Mouse (Mus musculus) stomach, embryonic 16.5 days (tissue): ENCODE measurements at regions not wholly inside any gene's neighbourhood (a gene's known extent, or its start where the extent isn't known, plus 50 kb on each side); places are given as distances from the start of the nearest gene placed in this dataset.

Experiments
- ATAC-seq: fragments of 200-750 bp; cut with Nextera tagmentation; 2 replicates; pipeline ENCODE4 v1.8.0; 2017; ENCODE audit warnings: moderate number of reproducible peaks, moderate TSS enrichment; ENCODE audit not compliant: insufficient read depth, low FRiP score
- H3K27ac ChIP-seq: fragments of 300-500 bp; sonication (generic); 2 replicates; pipeline ENCODE4 v1.5.1; 2014; ENCODE audit warnings: low read length
- H3K27me3 ChIP-seq: fragments of 300-500 bp; sonication (generic); 2 replicates; pipeline ENCODE4 v1.6.1; 2014; ENCODE audit warnings: low read length, control low read depth, mixed read lengths; ENCODE audit not compliant: control insufficient read depth, insufficient read depth
- H3K36me3 ChIP-seq: fragments of 300-500 bp; sonication (generic); 2 replicates; pipeline ENCODE4 v1.6.1; 2014; ENCODE audit warnings: low read length; ENCODE audit not compliant: control insufficient read depth, insufficient read depth
- H3K4me1 ChIP-seq: fragments of 300-500 bp; sonication (generic); 2 replicates; pipeline ENCODE4 v1.6.1; 2014; ENCODE audit warnings: low read length, control low read depth, mixed read lengths; ENCODE audit not compliant: control insufficient read depth, insufficient read depth
- H3K4me2 ChIP-seq: fragments of 300-500 bp; sonication (generic); 2 replicates; pipeline ENCODE4 v1.6.1; 2014; ENCODE audit warnings: low read depth, low read length, mixed read lengths
- H3K4me3 ChIP-seq: fragments of 300-500 bp; sonication (generic); replicated peaks from 2 replicates; pipeline ENCODE4 v1.5.1; 2014; ENCODE audit warnings: mild to moderate bottlenecking, low read length
- H3K9ac ChIP-seq: fragments of 300-500 bp; sonication (generic); 2 replicates; pipeline ENCODE4 v1.6.1; 2014; ENCODE audit warnings: low read length
- H3K9me3 ChIP-seq: fragments of 300-500 bp; sonication (generic); replicated peaks from 2 replicates; pipeline ENCODE4 v1.6.1; 2016; ENCODE audit warnings: low read length, control low read depth; ENCODE audit not compliant: control insufficient read depth
- WGBS: fragments of 180-500 bp; shearing (Covaris S2); extraction: QIAGEN DNeasy Blood & Tissue Kit; methylation state at CpG from one replicate; pipeline ENCODE4 v1.1.7; 2014; 5-methylcytosine and 5-hydroxymethylcytosine counted together

- H3K9ac ChIP-seq, result no peak overlapping the region
- H3K27me3 ChIP-seq, result no peaks in the 10 kb centered on the region
- 77% methylated on average over 5 of the region's 5 CpGs for WGBS
- no peak overlapping the region for H3K4me2 ChIP-seq
- no peaks in the 10 kb centered on the region for H3K9me3 ChIP-seq
- no peak overlapping the region for H3K4me3 ChIP-seq
- H3K4me1 ChIP-seq, result peaks cover 11% of the 10 kb centered on the region
- H3K36me3 ChIP-seq, result no peaks in the 10 kb centered on the region
- no peak for ATAC-seq
- H3K27ac ChIP-seq, result no peak overlapping the region
Measured at GRCm38 (mm10) chr4:87653440-87654165, 379.6 kb downstream of the Mllt3 start.

- H3K36me3 ChIP-seq, result no peaks in the 10 kb centered on the region
- H3K9ac ChIP-seq, result no peak overlapping the region
- no peak overlapping the region for H3K27ac ChIP-seq
- peaks cover 7% of the 10 kb centered on the region for H3K4me1 ChIP-seq
- WGBS, result 66% methylated on average over 8 of the region's 8 CpGs
- no peak overlapping the region for H3K4me2 ChIP-seq
- H3K4me3 ChIP-seq, result no peak overlapping the region
- no peak for ATAC-seq
- no peaks in the 10 kb centered on the region for H3K27me3 ChIP-seq
- no peaks in the 10 kb centered on the region for H3K9me3 ChIP-seq
Measured at GRCm38 (mm10) chr4:87652314-87652934, 380.7 kb downstream of the Mllt3 start.

- Histone ChIP-seq H3K27me3 (no peaks in the 10 kb centered on the region), H3K4me2 (no peak overlapping the region), H3K9me3 (no peaks in the 10 kb centered on the region), H3K4me3 (no peak overlapping the region), H3K9ac (no peak overlapping the region), H3K36me3 (no peaks in the 10 kb centered on the region), H3K27ac (no peak overlapping the region), H3K4me1 (peaks cover 7% of the 10 kb centered on the region)
- WGBS, result 76% methylated on average over 3 of the region's 3 CpGs
- no peak for ATAC-seq
Measured at GRCm38 (mm10) chr4:87651275-87651674, 381.9 kb downstream of the Mllt3 start.

GRCm38 (mm10) chr4:87650837-87651236 lies 382.3 kb downstream of the Mllt3 start:
- H3K27me3 ChIP-seq, result no peaks in the 10 kb centered on the region
- H3K36me3 ChIP-seq, result no peaks in the 10 kb centered on the region
- H3K4me1 ChIP-seq, result peaks cover 7% of the 10 kb centered on the region
- 73% methylated on average over 6 of the region's 6 CpGs for WGBS
- H3K9ac ChIP-seq, result no peak overlapping the region
- no peak for ATAC-seq
- no peak overlapping the region for H3K4me2 ChIP-seq
- H3K9me3 ChIP-seq, result no peaks in the 10 kb centered on the region
- H3K4me3 ChIP-seq, result no peak overlapping the region
- no peak overlapping the region for H3K27ac ChIP-seq

GRCm38 (mm10) chr4:87650393-87650792 lies 382.8 kb downstream of the Mllt3 start:
- Histone ChIP-seq H3K9me3 (no peaks in the 10 kb centered on the region), H3K4me1 (peaks cover 7% of the 10 kb centered on the region), H3K4me3 (no peak overlapping the region), H3K4me2 (no peak overlapping the region), H3K27ac (no peak overlapping the region), H3K9ac (no peak overlapping the region), H3K27me3 (no peaks in the 10 kb centered on the region), H3K36me3 (no peaks in the 10 kb centered on the region)
- no peak for ATAC-seq
- WGBS, result 80% methylated on average over 3 of the region's 3 CpGs

- Histone ChIP-seq H3K4me3 (no peak overlapping the region), H3K27ac (peak overlapping the region; percentile 64; the same call in 1 of the 2 replicates), H3K9me3 (no peaks in the 10 kb centered on the region), H3K36me3 (no peaks in the 10 kb centered on the region), H3K4me1 (peaks cover 7% of the 10 kb centered on the region), H3K27me3 (no peaks in the 10 kb centered on the region), H3K9ac (0 out of 2 replicates have a peak overlapping the region, but pooled peaks have one; percentile 61), H3K4me2 (peak overlapping the region; percentile 72)
- ATAC-seq, result no peak
Measured at GRCm38 (mm10) chr4:87648919-87649318, 384.2 kb downstream of the Mllt3 start.

- Histone ChIP-seq H3K9ac (peak overlapping the region; percentile 61), H3K36me3 (no peaks in the 10 kb centered on the region), H3K27me3 (no peaks in the 10 kb centered on the region), H3K4me3 (peak overlapping the region; percentile 42), H3K4me1 (peaks cover 7% of the 10 kb centered on the region), H3K27ac (peak overlapping the region; percentile 64), H3K4me2 (peak overlapping the region; percentile 72), H3K9me3 (no peaks in the 10 kb centered on the region)
- WGBS, result 16% methylated on average over 26 of the region's 26 CpGs
- peak; percentile 76 for ATAC-seq
Measured at GRCm38 (mm10) chr4:87647932-87648911, 384.9 kb downstream of the Mllt3 start.

GRCm38 (mm10) chr4:87642002-87642401 lies 391.2 kb downstream of the Mllt3 start:
- ATAC-seq, result no peak
- Histone ChIP-seq H3K27me3 (no peaks in the 10 kb centered on the region), H3K4me2 (no peak overlapping the region), H3K4me3 (no peak overlapping the region), H3K27ac (no peak overlapping the region), H3K9ac (no peak overlapping the region), H3K9me3 (no peaks in the 10 kb centered on the region), H3K36me3 (no peaks in the 10 kb centered on the region), H3K4me1 (no peaks in the 10 kb centered on the region)
- WGBS, result 72% methylated on average over 5 of the region's 5 CpGs

GRCm38 (mm10) chr4:87641551-87641950 lies 391.6 kb downstream of the Mllt3 start:
- Histone ChIP-seq H3K4me1 (no peaks in the 10 kb centered on the region), H3K4me2 (no peak overlapping the region), H3K9me3 (no peaks in the 10 kb centered on the region), H3K27ac (no peak overlapping the region), H3K9ac (no peak overlapping the region), H3K27me3 (no peaks in the 10 kb centered on the region), H3K4me3 (no peak overlapping the region), H3K36me3 (no peaks in the 10 kb centered on the region)
- 68% methylated on average over 3 of the region's 3 CpGs for WGBS
- no peak for ATAC-seq
